Mouse (Mus musculus) thymus, postnatal 14 days (tissue): ENCODE results near the gene Gpatch3.

Experiments used
- DNase-seq: peaks from one replicate; pipeline ENCODE4 v3.0.0; 2021

Gene Gpatch3

GRCm38 (mm10) chr4:133624830-133625229 lies 50.3 kb downstream of the Gpatch3 start:
- no peak for DNase-seq

GRCm38 (mm10) chr4:133625621-133626071 lies 51.1 kb downstream of the Gpatch3 start:
- DNase-seq = peak; percentile 81

- DNase-seq = no peak
These were observed 51.7 kb downstream of the Gpatch3 start for GRCm38 (mm10) chr4:133626221-133626620.

- no peak for DNase-seq
These were observed 52.1 kb downstream of the Gpatch3 start for GRCm38 (mm10) chr4:133626621-133627020.

DNA sequence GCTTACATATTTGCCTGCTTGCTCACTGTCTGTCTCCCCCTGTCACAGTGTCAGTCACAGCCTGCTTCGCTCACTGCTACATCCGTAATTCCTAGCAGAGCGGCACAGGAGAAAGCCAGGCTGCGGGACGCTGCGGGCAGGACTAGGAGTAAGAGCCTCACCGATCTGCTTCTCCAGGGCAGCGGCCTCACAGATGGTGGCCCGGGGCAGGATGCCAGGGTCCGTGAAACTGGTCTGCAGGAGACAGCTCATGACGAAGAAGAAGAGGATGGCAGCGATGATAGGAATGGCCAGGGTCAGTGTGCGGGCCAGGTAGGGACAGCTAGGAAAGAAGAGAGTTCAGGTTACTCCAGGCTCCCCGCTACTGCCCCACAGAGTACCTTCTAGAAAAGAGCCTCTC lies 52.5 kb downstream of the Gpatch3 start:
- no peak for DNase-seq

GRCm38 (mm10) chr4:133628517-133628916 lies 54.0 kb downstream of the Gpatch3 start:
- DNase-seq = no peak

- DNase-seq = no peak
These were observed 54.6 kb downstream of the Gpatch3 start for GRCm38 (mm10) chr4:133629191-133629590.

DNA sequence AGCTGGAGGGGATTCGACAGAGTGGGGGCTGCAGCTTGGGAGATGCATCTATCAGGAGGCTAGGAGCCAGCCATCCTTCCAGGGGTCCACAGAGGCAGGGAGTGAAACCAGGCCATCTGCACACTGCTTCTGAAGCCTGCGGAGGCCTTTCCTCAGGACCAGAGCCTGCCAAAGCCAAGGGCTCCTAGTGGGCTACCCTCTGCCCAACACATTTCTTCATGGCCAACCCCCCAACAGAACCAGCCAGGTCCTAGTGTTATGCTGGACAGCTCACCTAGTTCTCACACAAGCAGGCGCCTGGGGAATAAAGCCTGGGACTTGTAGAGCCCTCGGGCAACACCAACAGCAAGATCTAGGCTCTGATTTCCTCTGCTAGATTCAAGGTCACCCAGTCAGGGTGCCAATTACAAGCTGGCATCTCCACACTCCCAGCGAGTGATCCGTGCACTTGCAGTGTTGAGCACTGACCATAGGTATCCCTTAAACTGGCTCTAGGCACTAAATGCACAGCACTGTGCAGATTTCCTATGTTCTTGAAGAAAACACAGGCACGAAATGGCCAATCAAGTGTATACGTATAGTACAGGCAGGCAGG lies 55.9 kb downstream of the Gpatch3 start:
- DNase-seq = no peak

- no peak for DNase-seq
These were observed 56.7 kb downstream of the Gpatch3 start for GRCm38 (mm10) chr4:133631071-133631768.

DNA sequence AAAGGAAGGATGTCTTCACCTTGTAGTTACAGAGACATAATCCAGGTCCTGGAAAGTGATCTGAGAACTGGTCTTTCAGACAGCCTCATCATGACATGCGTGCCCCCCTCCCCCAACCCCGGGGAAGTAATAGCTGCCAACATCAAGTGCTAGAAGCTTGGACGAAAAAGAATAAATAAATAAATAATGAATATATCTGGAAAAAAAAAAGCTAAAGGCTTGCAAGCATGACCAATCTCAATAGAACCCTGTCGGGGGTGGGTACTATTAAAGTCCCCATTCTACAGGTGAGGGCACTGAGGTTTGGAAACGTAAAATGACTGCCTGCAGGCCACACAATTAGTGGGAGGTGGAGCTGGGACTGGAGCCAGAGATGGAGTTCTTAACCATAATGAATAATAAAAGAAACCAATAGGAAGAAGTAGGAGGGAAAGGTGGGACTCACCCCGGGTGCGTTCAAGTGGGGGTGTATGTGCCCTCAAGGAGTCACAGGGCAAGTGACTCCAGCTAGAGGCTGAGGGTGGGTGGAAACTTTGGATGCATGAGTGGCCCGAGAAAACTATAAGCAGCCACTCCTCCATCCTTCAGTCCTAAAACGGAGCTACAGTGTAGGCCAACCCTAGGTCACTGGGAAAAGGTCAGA lies 57.3 kb downstream of the Gpatch3 start:
- no peak for DNase-seq

DNA sequence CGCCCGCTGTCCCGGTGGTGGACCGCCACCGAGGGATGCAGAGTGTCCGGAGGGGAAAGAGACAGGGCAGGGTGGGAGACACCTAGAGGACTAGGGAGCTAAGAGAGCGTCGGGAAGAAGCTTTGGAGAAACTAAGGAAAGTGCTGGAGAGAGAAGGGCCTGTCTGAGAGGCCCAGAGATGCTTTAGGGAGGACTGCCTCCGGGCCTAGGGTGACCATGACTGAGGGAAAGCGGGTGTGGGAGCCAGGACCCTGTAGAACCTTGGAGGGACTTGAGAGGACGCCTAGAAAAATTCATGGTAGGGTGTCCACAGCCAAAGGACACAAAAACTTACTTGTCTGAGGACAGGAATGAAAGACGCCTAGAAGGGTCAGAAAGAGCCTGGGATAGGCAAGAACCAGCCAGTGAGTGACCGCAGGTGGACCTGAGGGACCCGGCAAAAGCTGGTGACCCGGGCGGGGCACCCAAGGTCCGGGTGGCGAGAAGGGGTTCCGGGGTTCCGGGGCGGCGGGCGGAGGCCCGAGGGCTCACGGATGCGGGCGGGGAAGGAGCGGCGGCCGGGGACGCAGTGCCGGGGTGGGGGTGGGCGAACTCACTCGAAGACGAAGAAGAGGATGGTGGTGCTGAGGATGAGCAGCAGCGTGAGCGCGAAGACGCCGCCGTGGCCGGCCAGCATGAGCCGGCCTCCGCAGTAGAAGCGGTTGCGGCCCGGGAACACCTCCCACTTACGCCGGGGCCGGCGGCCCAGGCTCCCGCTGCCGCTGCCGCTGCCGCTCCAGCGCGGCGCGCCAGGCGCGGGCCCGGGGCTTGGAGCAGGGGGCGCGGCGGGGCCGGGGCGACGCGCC lies 58.2 kb downstream of the Gpatch3 start:
- DNase-seq = peak; percentile 73

DNA sequence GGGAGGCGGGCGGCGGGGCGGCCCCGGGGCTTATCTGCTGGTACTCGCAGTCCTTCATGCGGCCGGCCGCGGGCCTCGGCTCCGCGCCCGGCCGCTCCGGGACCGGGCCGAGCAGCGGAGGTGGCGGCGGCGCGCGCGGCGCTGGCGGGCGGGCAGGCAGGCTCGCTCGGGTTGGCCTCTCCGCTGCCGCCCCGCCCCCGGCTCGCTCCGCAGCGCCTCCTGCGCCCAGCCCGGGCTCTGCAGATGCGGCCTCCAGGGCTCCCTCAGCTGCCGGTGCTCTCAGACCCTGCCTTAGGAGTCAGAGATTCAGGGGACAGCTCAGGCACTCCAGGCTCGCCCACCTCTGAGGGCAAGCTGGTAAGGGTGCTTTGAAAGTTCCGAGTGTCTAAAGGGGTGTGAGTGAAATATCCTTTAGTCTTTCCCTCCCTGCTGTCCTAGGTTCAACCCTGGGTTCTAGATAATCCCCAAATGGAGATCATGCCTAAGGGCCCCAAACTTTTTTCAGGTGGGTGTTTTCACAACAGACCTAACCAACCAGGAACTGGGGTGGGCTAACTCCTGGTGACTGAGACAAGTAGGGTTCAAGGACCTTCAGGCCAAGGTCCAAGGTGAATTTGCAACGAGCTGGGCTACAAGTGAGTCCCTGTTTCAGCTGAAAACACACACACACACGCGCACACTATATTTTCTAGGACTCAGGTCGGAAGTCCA lies 58.9 kb downstream of the Gpatch3 start:
- DNase-seq = peak; percentile 94
